9 mouse cellular contexts compared by ENCODE assay signal in the genomic region with DNA sequence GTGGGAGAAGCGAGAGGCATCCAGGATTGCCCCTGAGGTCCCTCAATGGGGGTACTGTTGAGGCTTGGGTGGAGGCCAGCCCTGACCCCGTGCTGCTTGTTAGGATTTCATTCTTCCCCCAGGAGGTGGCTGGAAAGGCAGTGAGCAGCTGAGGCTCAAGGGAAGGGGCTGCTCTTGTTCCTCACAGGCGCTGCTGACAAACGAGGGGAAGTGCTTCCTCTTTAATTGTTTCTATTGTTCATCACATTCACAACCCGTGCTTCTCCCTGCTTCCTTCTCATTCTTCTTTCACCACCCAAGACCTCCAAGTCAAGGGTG.
A peak's percentile ranks its signal among the peaks of the same experiment; 100 is the strongest.
DNase-seq lines count a peak whose midpoint lies in the region; ATAC-seq lines count a peak whose summit lies in the region.
"Had no signal": no experiment of that assay in that cellular context is flagged by ENCODE, and none has a peak within 500 bp of the region (broad histone marks: within the 10 kb centered on the region; RNA-seq: fewer than 3 reads in every experiment).

No protein-coding gene starts in this region.

- 22% methylated on average over 5 of the region's 5 CpGs for WGBS in macrophage (ENCODE audit: missing documents)

- no peaks in the 10 kb centered on the region for H3K36me3 ChIP-seq in macrophage (ENCODE audit: inconsistent target)

- H3K79me2 ChIP-seq in macrophage (ENCODE audit: inconsistent target), result peaks cover 6% of the 10 kb centered on the region; the same call in 1 of the 2 replicates

- H3K4me3 ChIP-seq in macrophage (ENCODE audit: inconsistent target), result no peak overlapping the region

- H3K27ac ChIP-seq in macrophage, result peak overlapping the region; percentile 75
- H3K27ac ChIP-seq: kidney, postnatal 0 days had no signal

- ATAC-seq in cerebellum, adult (ENCODE audit: insufficient number of reproducible peaks, low FRiP score, low TSS enrichment), result no peak
- ATAC-seq in granulocyte monocyte progenitor cell, adult 5-6 weeks (replicated peaks; ENCODE audit: poor library complexity, severe bottlenecking), result peak; percentile 85
- ATAC-seq in inflammation-experienced regulatory T-cells, adult 6 months, result no peak

- peak; percentile 45 to 70 for DNase-seq in cerebellum, postnatal 10 days
- peak; percentile 40 to 42 for DNase-seq in B cell, adult 2 months
- no peak for DNase-seq in spleen, adult 18-20 months
- DNase-seq in urinary bladder, postnatal 4 days (ENCODE audit: low spot score in 2 of 2), result no peak

Comparison
In these comparisons a context has a peak if more than half of its experiments do, and no peak if none do; other contexts are left out.
1. DNase-seq: peak in cerebellum, postnatal 10 days (2 of 2) and B cell, adult 2 months (2 of 2); none in spleen, adult 18-20 months (0 of 2) and urinary bladder, postnatal 4 days (0 of 2).